Mouse (Mus musculus): Measurements from ENCODE around the gene H13. TPM values are rescaled to one million over a fixed set of nuclear protein-coding genes. Genes with fewer than 3 reads are reported as not detected.

H13 gene
- 10 to 100 TPM; 45.8 to 49.1 TPM for total RNA-seq (2021)
- long read RNA-seq, experiment 1, full-length matches to known transcripts: 76 of 80 reads
- long read RNA-seq, experiment 1, partial matches to known transcripts: 2 of 80 reads
- long read RNA-seq, experiment 1, other reads (novel, unspliced or antisense): 2 of 80 reads
- long read RNA-seq, experiment 2, full-length matches to known transcripts: 114 of 128 reads
- long read RNA-seq, experiment 2, partial matches to known transcripts: 6 of 128 reads
- long read RNA-seq, experiment 2, other reads (novel, unspliced or antisense): 8 of 128 reads

DNA sequence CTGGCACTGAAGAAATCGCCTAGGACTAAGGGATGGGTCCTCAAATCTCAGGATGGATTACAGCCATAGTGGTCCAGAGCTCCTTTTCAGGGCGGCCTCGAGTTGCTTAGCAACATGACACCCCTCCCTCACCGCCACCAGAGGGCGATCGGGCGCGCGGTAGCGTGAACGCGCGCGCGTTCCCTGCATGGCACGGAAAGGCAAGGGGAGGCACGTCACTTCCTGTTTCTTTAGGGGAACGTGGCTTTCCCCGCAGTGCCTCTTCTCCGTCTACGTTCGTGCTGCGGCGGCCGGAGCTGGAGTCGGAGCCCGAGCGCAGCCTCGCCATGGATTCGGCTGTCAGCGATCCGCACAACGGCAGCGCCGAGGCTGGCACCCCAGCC lies at the start of gene H13:
Gene H13, plus strand, starts transcription at position 206 of the 383 bp plus-strand sequence.
- intact Hi-C loops (cut with DNase I; ENCODE audit: low total_unique reads): no loop called here
- peak; percentile 89 for DNase-seq

DNA sequence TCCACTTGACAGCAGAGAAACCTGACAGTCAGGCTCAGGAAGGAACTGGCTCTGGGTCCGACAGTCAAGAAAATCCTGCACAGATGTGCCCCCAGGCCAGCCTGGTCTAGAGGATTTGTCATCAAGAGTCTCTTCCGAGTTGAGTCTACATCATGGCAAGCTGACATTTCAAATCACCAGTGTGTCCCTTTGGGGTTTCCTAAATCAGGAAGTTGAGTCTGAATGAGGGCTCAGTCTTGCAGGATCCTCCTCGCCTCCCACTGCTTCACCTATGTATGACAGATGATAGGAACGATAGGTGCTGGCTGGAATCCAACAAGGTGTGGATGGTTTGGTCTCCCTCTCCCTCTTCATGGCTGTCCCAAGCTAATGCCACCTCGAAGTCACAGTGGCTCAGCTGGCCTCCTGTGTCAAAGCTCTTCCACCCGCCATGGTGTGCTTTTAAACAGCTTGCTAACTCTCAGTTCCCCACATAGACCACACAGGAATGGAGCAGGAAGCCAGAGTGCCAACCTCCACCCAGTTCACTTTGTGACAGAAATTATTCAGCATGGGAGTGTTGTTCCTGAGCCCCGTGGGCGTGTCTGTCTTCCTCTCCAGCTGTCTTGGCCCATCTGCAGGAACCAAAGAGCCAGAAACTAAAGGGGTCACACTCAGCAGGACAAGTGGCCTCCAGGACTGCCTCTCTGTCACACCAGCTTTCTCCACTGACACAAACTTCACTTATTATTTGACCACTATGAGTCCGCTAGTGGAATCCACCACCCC lies 48.7 kb upstream of the H13 start:
- peak; percentile 53 for DNase-seq
- intact Hi-C loops (cut with DNase I; ENCODE audit: low total_unique reads): no loop called here

DNA sequence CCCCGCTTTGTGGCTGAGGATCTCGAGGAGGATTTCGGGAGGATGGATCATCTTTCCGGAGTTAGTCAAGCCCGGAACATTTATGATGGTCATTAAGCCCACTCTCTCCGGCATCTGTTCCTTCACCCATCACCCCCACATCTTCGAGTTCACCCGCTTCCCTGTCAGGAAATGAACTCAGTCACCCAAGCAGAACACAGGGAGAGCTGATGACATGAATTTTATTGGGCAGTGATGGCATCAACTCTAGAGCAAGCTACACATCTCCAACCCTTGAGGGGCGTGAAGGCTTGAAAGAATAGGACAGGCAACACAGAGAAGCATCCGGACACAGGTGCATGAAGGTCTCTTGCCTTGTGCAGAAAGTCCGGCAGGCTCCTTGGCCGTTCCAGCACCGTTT lies 47.1 kb upstream of the H13 start:
- intact Hi-C loops (cut with DNase I; ENCODE audit: low total_unique reads): no loop called here
- no peak for DNase-seq

DNA sequence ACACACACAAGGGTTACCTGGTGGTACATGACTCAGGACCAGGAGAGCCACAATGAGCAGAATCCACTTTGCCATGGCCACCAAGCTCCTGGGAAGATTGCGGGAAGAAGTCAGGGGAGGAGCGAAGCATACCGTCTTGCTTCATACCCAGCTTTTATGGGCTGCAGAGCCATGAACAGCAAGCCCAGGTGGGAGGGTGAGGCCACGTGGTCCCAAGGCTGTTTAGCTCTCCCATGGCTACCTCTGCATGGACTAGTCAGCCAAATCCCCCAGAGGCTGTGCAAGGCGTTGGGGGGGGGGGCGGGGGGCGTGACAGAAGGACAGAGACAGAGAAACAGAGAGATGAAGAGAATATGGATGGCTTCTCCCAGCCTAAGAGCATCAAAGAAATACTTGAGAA lies 46.3 kb upstream of the H13 start, which contains the start of gene Defb25:
Gene Defb25, minus strand, starts transcription at position 101 of the 400 bp plus-strand sequence.
- intact Hi-C loops (cut with DNase I; ENCODE audit: low total_unique reads): no loop called here
- no peak for DNase-seq

DNA sequence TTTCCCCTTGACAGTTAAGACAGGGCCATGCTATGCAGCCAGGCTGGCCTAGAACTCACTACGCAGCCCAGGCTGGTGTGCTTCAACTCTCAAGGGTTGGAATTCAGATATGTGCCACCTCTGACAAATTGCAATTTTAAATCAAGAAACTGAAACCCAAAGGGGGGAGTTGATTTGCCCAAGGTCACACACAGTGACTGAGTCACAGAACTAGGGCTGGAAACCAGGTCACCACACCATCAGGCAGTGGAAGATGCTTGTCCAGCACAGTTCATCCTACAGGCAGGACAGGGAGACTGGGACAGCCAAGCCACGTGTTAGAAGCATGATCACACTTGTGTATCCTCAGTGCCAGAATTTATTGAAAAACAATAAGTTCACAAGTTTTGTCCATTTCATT lies 44.7 kb upstream of the H13 start:
- no peak for DNase-seq
- intact Hi-C loops (cut with DNase I; ENCODE audit: low total_unique reads): no loop called here

DNA sequence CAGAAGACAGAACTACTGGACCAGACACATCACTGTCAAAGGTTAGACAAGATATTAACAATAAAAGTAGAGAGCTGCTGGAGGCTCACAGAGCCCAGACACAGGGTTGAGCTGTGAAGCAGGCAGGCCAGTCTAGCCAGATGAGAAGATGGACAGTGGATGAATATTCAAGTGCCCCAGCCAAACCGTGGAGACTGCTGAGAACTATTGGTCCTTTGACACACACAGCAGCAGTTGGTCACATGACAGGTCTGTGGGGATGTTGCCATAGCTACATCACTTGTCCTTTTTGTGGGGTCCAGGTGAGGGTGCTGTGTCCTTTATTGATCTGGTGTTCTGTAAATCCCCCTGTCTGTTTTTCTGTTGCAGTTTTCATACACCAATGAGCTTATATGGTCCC lies 44.0 kb upstream of the H13 start:
- no peak for DNase-seq
- intact Hi-C loops (cut with DNase I; ENCODE audit: low total_unique reads): no loop called here

DNA sequence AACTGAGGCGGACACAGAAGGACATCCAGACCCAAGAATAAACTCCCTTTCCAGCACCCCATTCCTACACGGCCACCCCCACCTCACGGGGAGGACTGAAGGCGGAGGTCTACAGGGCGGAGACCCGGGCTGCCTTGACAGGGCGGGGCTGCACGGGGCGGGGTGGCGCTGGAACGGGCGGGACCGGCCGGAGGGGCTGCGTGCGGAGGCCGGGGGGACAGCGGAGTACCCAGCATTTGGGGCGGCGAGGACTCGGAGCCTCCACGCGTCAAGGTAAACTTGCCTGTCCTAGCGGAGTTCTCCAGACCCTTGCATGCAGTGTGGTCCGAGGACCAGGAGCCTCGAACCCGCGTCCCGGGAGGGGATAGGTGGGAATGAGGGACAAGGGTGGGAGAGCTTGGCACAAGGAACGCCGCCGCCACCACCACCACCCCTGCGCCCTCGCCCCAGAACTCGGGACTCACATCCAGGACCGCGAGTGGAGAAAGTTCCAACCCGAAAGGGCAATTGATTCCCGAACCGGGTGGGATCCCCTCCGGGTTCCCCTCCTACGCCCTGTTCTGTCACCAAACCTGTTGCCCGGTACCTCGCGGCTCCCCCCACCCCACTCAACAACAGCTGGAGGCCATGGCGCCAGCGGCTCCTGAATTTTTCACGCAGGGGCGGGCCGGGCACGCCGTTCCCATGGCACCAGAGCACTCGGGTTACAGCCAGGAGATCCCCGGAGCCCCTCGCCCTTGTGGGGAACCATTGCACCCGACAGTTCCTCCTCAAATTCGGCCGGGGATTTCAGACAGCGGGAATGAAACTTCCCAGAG lies 42.3 kb upstream of the H13 start, which contains the start of gene Rem1:
Gene Rem1, plus strand, starts transcription at position 178 of the 818 bp plus-strand sequence.
- DNase-seq: peak; percentile 56
- intact Hi-C loops (cut with DNase I; ENCODE audit: low total_unique reads): no loop called here

DNA sequence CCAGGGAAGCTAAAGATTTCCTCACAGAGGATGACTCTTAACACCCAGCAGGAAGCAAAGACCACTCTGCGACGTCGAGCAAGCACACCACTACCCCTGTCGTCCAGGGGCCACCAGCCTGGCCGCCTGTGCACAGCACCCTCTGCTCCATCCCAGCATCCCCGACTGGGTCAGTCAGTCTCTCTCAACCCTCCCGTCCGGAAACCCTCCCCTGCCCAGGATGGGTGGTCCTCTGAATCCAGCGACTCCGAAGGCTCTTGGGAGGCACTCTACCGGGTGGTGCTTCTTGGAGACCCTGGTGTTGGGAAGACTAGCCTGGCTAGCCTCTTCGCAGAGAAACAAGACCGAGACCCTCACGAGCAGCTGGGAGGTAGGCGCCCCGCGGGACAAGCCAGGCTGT lies 41.2 kb upstream of the H13 start:
- peak; percentile 25 for DNase-seq
- intact Hi-C loops (cut with DNase I; ENCODE audit: low total_unique reads): no loop called here

DNA sequence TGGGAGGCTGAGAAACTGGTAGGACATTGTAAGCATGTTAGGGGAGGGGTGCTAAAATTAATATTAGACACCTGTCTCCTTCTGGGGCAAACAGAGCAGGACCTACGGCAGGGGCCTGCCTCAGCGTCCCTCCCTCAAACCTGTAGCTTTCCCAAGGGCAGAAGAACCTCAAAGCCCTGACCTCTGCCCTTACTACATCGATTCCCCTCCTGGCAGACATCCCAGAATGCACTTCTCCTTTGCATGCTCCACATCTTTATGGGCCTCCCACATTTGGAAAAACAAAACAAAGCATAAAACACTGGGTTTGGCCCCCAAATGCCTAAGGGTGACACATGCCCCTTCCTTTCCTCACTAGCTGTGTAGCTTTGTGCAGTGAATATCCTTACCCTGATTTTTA lies 40.0 kb upstream of the H13 start:
- no peak for DNase-seq
- intact Hi-C loops (cut with DNase I; ENCODE audit: low total_unique reads): no loop called here

DNA sequence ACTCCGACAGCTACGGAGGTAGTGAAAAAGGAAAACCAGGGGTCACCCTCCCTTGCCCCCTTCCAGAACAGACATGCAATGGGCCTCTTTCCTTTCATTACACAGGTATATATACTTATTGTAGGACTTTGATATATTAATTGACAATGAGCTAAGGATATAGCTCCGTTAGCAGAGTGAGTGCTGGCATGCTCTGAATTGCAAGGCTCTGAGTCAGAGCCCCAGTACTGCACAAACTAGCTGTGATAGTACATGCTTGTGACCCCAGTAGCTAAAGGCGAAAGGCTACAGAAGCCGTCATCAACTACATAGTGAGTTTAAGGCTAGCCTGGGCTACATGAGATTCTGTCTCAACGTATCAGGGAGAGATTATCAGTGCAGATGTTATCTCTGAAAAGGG lies 39.4 kb upstream of the H13 start:
- intact Hi-C loops (cut with DNase I; ENCODE audit: low total_unique reads): no loop called here
- DNase-seq: no peak

DNA sequence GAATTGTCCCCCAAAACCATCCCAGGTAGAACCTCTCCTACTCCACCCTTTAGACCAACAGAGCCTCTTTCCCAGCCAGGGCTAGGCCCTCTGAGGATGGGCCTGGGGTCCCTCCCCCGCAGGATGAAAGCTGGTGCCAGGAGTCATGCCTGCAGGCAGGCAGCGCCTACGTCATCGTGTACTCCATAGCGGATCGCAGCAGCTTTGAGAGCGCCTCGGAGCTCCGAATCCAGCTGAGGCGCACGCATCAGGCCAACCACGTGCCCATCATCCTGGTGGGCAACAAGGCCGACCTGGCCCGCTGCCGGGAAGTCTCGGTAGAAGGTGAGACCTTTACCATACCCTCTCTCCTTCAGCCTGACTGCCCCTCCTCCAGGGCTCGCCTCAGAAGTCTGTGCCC lies 35.9 kb upstream of the H13 start:
- intact Hi-C loops (cut with DNase I; ENCODE audit: low total_unique reads): no loop called here
- no peak for DNase-seq

DNA sequence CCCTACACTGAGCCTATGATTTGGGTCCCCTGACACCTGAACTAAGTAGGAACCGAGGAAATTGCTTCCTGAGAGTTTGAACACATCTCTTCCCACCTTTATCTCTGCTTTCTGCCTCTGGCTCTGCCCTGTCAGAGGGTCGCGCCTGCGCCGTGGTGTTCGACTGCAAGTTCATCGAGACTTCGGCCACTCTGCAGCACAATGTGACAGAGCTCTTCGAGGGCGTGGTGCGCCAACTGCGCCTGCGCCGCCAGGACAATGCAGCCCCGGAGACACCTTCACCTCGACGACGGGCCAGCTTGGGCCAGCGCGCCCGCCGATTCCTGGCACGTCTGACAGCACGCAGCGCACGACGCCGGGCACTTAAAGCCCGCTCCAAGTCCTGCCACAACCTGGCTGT lies 35.0 kb upstream of the H13 start:
- no peak for DNase-seq
- intact Hi-C loops (cut with DNase I; ENCODE audit: low total_unique reads): no loop called here

DNA sequence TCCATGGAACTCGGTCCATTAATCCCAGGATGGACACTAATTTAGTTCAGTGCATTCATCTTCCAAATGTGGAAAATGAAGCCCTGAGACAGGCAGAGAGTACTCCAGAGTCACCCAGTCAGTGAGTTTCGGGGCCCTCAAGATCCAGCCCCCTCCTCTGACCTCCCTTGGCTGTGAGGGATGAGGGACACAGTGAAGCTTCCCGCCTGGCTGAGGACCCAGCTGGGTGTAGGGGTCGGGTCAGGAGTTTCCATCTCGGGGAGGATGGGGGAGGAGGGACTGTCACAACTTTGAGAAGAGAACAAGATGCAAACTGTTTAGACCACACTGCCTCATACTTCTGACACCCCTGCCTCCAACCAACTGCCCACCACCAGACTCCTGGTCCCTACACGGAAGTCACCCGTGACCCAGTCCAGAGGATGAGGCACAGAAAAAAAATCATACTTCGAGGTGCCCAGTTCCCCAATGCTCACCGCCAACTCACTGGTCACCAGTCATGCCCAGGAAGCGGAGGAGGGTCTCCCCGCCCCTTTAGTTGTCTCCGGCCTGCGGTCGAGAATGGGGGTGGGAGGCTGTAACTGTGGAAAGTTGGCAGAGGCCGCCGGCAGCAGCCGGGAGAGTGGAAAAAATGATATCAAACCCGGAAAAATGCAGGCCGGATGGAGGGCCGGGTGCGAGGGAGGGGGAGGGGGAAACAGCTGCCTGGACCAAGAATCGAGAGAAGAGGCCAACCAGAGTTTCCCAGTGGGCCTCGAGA lies 32.8 kb upstream of the H13 start:
- intact Hi-C loops (cut with DNase I; ENCODE audit: low total_unique reads): no loop called here
- peak; percentile 83 for DNase-seq

DNA sequence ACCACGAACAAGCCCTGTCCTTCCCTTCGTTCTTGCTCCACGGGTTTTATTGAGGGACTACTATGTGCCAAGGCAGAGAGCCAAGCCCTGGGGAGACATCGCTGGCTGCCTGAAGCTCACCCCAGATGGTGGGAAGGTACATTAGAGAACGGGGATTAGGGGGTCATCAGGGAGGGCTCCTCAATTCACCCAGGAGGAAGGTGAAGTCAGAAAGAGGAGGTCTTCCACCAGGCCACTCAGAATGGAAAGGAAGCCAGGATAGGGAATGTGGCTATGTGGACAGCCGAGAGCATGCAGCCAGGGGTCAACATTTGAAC lies 32.3 kb upstream of the H13 start:
- DNase-seq: no peak
- intact Hi-C loops (cut with DNase I; ENCODE audit: low total_unique reads): no loop called here

DNA sequence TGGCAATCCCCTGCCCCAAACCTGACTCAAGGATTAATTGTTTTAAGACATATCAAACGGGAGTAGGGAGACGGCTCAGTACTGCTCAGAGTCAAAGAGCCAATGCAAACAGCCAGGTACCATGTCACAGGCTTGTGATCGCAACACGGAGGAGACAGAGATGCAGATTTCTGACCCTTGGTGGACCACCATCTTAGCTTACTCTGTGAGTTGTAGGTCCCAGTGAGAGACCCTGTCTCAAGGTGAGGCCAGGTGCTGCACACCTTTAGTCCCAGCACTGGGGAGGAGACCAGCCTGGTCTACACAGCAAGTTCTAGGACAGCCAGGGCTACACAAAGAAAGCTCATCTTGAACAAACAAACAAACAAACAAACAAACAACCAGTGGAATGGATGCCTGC lies 31.9 kb upstream of the H13 start:
- no peak for DNase-seq
- intact Hi-C loops (cut with DNase I; ENCODE audit: low total_unique reads): no loop called here

DNA sequence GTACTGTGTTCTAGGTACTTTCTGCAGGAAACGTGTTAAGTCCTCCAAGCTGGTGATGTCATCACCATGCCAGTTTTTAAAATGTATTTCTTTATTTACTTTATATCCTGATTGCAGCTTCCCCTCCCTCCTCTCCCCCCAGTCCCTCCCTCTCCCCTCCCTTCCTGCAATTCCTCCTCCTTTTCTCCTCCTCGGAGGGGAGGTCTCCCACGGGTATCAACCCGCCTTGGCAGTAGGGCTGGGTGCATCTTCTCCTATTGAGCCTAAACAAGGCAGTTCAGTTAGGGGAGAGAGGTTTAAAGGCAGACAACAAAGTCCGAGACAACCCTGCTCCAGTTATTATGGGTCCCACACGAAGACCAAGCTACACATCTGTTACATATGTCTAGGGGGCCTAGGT lies 30.4 kb upstream of the H13 start:
- intact Hi-C loops (cut with DNase I; ENCODE audit: low total_unique reads): no loop called here
- DNase-seq: no peak

DNA sequence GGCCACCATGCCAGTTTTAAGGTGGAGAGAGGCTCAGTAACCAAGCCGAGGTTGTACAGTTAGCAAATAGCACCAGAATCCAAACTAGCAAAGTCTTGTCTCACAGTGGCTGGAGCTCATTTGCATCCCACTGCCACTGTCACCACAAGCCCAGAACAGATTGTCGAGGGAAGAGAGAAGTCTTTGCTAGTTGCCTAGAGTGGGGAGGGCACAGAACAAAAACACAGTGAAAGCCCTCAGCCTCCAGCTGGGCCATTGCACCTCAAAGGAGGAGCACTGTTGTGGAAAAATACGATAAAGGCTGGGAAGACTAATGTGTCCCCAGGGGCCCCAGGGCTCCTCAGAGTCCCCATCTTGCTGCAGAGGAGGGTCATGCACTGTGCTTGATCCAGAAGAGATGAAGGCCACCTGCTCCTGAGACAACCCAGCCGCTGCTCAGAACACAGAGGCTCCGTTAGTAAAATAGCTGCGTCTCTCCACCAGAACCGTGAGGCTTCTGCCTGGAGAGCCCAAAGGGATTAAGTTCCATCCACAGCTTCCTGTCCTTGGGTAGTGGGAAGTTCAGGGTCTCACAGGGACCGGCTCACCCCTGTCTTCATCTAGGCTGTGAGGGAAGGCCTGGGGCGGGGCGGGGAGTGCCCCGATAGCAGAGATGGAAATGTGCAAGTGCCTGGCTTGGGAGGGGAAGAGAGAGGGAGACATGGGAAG lies 29.7 kb upstream of the H13 start:
- DNase-seq: peak; percentile 46

DNA sequence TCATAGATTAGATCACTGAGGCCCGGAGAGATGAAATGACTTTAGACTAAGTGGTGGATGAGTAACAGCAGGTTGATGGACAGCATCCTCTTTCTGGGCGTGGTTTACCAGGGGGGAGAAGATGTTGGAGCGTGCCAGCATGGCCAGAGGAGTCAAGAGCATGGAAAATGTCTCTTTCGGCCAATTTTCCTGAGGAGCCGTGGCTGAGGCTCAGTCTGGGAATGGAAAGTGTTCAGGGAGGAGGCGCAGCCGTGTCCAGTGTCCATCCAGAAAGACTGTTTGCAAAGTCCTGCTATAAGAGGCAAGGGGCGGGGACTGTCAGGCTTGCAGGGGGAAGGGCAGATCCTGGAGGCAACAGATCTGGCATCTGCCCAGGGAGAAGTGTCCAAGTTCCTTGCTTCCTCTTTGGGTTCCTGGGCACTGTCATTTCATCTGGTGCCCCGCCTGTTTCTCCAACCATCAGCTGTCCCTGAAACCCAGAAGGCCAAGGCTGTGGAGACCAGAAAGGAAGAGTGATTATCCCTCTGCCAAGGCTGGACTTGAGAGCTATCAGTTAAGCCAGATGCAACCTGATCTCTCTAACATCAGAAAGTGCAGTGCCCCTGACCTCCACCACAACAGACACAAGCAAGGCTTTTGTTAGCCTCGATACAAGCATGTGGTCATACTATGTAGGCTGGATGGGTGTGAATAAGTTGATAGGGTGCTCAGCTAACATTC lies 16.2 kb upstream of the H13 start:
- peak; percentile 77 for DNase-seq
- intact Hi-C loops (cut with DNase I; ENCODE audit: low total_unique reads): no loop called here

More for the DNA sequence above, 29.7 kb upstream of the H13 start:
- intact Hi-C loops (cut with DNase I; ENCODE audit: low total_unique reads): no loop called here
